Mouse (Mus musculus) C2C12 (cell line): Measurements from ENCODE around the gene Grid1. TPM values are rescaled to one million over a fixed set of nuclear protein-coding genes. Genes with fewer than 3 reads are reported as not detected.

Experiments used
- H3K27me3 ChIP-seq: one replicate; pipeline ENCODE4 v1.6.1; 2011; ENCODE audit not compliant: control insufficient read depth, insufficient read depth, insufficient read length
- H3K36me3 ChIP-seq: one replicate; pipeline ENCODE4 v1.6.1; 2011; ENCODE audit not compliant: control insufficient read depth, insufficient read depth
- H3K4me3 ChIP-seq: one replicate; pipeline ENCODE4 v1.5.1; 2011; ENCODE audit warnings: mild to moderate bottlenecking, control low read depth; ENCODE audit not compliant: poor library complexity, insufficient read depth, severe bottlenecking
- H3K79me2 ChIP-seq: one replicate; pipeline ENCODE4 v1.6.1; 2011; ENCODE audit not compliant: control insufficient read depth, insufficient read depth
- H3K79me3 ChIP-seq: one replicate; pipeline ENCODE4 v1.6.1; 2011; ENCODE audit warnings: low read depth, control low read depth
- H3ac ChIP-seq: one replicate; pipeline ENCODE3; 2011; ENCODE audit warnings: low read depth; ENCODE audit not compliant: control insufficient read depth, insufficient read length
- CEBPB ChIP-seq: IDR thresholded peaks from one replicate; pipeline ENCODE4 v1.6.1; 2011; ENCODE audit warnings: low read depth, mild to moderate bottlenecking, control low read depth, moderate library complexity
- CTCF ChIP-seq: IDR thresholded peaks from one replicate; pipeline ENCODE4 v1.5.1; 2011; ENCODE audit not compliant: control insufficient read depth, insufficient read depth, insufficient read length
- FOSL1 ChIP-seq: IDR thresholded peaks from one replicate; pipeline ENCODE4 v1.8.0; 2011; ENCODE audit warnings: mild to moderate bottlenecking, low read length; ENCODE audit not compliant: poor library complexity, insufficient read depth, severe bottlenecking
- MAX ChIP-seq: IDR thresholded peaks from one replicate; pipeline ENCODE4 v1.6.1; 2011; ENCODE audit warnings: mild to moderate bottlenecking, control low read depth
- MYOD1 ChIP-seq: IDR thresholded peaks from one replicate; pipeline ENCODE4 v1.6.1; 2011; ENCODE audit warnings: low read depth; ENCODE audit not compliant: control insufficient read depth, insufficient read length
- MYOG ChIP-seq: IDR thresholded peaks from one replicate; pipeline ENCODE4 v1.6.1; 2011; ENCODE audit not compliant: control insufficient read depth, insufficient read length; ENCODE audit errors: extremely low read depth
- USF1 ChIP-seq: IDR thresholded peaks from one replicate; pipeline ENCODE4 v1.6.1; 2011; ENCODE audit warnings: low read depth, mild to moderate bottlenecking, control low read depth, moderate library complexity
- microRNA-seq: library from miRNA; unstranded; fragments of <30 nt; microRNA quantifications from one replicate; pipeline ENCODE4, GENCODE M21; 2019; ENCODE audit warnings: borderline microRNAs expressed
- polyA plus RNA-seq: library from polyadenylated mRNA; unstranded; fragments of >200 nt; fragmentation: generic; extraction: Trizol; gene quantifications from one replicate; pipeline ENCODE4 v1.2.1, GENCODE M21; 2012; ENCODE audit warnings: missing spikeins

Gene Grid1
- polyA plus RNA-seq, 1 experiment, result 0.04 TPM

DNA sequence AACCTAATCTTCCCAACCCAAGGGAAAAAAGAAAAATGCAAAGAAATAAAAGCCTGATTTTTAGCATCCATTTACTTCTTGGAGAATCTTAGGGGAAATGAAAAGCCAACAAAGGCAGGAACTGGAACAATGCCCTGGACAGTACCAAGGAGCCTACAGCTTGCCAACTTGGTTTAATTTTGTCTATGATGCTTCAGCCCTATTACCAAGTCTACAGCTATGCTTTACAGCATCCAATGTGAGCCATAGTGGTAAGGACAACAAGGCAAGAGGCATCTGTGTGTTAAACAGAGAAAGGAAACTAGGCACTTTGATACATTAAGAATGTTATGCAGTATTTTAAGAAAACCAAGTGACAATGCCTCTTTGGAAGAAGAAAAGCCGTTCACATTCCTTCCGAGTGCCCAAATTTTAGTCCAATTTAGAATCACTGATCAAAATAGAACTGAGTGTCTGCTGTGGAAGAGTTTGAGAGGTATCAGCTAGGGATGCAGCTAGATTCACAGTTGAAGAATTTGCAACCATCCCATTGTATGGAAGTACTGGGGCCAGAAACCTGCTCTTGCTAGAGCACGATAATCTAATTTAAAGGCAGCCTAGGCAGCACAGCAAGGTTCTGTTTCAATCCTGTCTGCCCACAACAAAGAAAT lies 741.5 kb downstream of the Grid1 start:
- no peak overlapping the region for H3ac ChIP-seq
- H3K4me3 ChIP-seq, result no peak overlapping the region
- H3K36me3 ChIP-seq, result no peaks in the 10 kb centered on the region
- H3K79me3 ChIP-seq, result no peaks in the 10 kb centered on the region
- H3K79me2 ChIP-seq, result no peaks in the 10 kb centered on the region
- TF ChIP-seq MAX, result no peak
- no peak for TF ChIP-seq CTCF
- no peak for TF ChIP-seq USF1
- TF ChIP-seq FOSL1, result no peak
- TF ChIP-seq CEBPB, result no peak
- TF ChIP-seq MYOG, result no peak
- no peak for TF ChIP-seq MYOD1
- no peaks in the 10 kb centered on the region for H3K27me3 ChIP-seq

DNA sequence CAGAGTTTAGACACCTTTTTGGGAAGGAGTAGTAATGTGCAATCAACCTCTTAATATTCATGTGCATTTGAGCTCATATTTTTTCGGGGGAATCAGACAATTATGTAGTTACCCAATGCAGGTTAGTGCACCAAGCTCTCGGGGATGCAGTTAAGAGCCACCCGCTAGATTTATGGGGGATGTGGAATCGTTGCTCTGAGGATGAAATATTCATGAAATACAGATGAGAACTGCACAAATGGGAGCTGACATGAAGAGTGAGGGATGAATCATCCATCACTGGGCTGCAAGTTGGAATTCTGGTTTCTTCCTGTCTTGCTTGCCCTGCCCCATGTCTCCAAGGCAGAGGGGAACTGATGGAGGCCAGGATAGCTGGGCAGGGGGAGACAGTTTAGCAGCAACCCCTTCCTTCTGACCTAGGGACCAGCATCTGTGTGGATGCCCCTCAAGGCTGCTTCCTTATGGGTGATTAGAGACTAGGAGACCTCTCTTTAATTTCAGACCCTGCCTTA lies 753.1 kb downstream of the Grid1 start:
- TF ChIP-seq USF1, result no peak
- no peak for TF ChIP-seq MAX
- no peak for TF ChIP-seq MYOG
- no peak for TF ChIP-seq CEBPB
- TF ChIP-seq MYOD1, result no peak
- TF ChIP-seq CTCF, result no peak
- no peak for TF ChIP-seq FOSL1
- Histone ChIP-seq H3K27me3 (no peaks in the 10 kb centered on the region), H3K4me3 (no peak overlapping the region), H3K36me3 (no peaks in the 10 kb centered on the region), H3K79me3 (no peaks in the 10 kb centered on the region), H3K79me2 (no peaks in the 10 kb centered on the region), H3ac (no peak overlapping the region)

DNA sequence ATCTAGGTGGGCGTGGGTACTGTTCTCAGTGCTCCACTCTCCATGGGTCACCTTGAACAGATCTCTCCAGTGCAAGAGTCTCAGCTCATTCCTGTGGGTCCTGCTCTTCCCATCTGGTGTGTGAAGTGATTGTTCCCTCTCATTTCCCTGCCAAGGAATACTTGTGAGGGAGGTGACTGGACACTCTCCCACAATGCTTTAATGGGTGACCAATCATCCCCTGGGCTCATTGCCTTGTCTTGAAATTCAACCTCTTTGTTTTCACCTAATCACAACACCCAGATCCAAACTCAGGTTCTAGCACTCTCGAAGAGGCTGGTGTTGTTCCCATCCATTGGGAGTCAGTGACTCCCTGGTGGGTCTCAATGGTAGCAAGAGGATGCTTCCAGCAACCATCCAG lies 754.6 kb downstream of the Grid1 start:
- no peaks in the 10 kb centered on the region for H3K27me3 ChIP-seq
- H3K79me3 ChIP-seq, result no peaks in the 10 kb centered on the region
- no peak for TF ChIP-seq CTCF
- no peak for TF ChIP-seq CEBPB
- TF ChIP-seq MYOG, result no peak
- no peak for TF ChIP-seq USF1
- H3K79me2 ChIP-seq, result no peaks in the 10 kb centered on the region
- no peak overlapping the region for H3K4me3 ChIP-seq
- H3ac ChIP-seq, result no peak overlapping the region
- H3K36me3 ChIP-seq, result no peaks in the 10 kb centered on the region

DNA sequence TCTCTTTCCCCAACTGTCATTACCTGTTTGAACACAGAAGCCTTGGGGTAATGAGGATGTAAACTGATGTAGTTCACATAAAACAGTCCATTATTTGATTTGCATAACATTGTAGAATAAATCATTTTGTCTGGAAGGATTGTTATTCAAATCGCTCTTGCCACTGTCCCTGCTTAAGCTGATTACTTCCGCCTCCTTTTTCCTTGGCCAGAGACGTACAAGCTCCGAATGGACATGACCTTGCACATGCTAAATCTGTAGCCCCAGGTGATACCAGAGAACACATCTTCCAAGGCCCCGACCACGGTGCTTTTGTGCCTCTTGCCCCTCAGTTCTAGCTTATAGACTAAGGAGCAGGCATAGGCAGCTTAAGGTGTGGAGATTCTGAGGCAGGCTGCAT lies 755.4 kb downstream of the Grid1 start:
- Histone ChIP-seq H3K36me3 (no peaks in the 10 kb centered on the region), H3K79me2 (no peaks in the 10 kb centered on the region), H3K27me3 (no peaks in the 10 kb centered on the region), H3K79me3 (no peaks in the 10 kb centered on the region), H3K4me3 (no peak overlapping the region), H3ac (no peak overlapping the region)
- TF ChIP-seq CTCF (no peak), USF1 (no peak), MYOD1 (no peak), CEBPB (no peak), MAX (no peak), FOSL1 (no peak), MYOG (no peak)

DNA sequence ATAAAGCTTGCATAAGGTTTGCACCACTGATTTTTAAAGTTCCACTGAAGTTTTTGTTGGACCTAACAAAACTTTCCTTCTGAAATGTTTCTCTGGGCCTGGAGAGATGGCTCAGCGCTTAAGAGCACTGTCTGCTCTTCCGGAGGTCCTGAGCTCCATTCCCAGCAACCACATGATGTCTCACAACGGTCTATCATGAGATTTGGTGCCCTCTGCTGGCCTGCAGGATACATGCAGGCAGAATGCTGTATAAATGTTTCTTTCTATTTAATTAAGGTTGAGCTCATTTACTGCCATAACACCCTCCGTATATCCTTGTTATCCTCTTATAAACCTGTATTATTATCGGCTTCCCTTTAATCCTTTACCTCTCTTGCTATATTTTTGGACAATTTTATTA lies 805.8 kb downstream of the Grid1 start:
- TF ChIP-seq MAX, result no peak
- Histone ChIP-seq H3K36me3 (no peaks in the 10 kb centered on the region), H3K27me3 (no peaks in the 10 kb centered on the region), H3ac (no peak overlapping the region), H3K79me3 (no peaks in the 10 kb centered on the region), H3K79me2 (no peaks in the 10 kb centered on the region), H3K4me3 (no peak overlapping the region)

Small RNA genes within 50 kb of the gene (microRNA-seq; reads per million reads assigned to microRNA genes)
- not detected for gene Mir346

Other genes with a start within 250 kb of the Grid1 start
- gene Ldb3, start 231.4 kb upstream of the Grid1 start, polyA plus RNA-seq, result 4.0 TPM
- not detected for gene Opn4, start 220.0 kb upstream of the Grid1 start, polyA plus RNA-seq
- gene Wapl, start 146.2 kb upstream of the Grid1 start, polyA plus RNA-seq, result 9.7 TPM